Mouse (Mus musculus): Measurements from ENCODE around the gene Gm438. TPM values are rescaled to one million over a fixed set of nuclear protein-coding genes. Genes with fewer than 3 reads are reported as not detected.

Gm438 gene
- polyA plus RNA-seq (2012; rRNA removed) = not detected in 2 replicates

GRCm38 (mm10) chr4:144786483-144786882 is at the start of gene Gm438:
Gene Gm438 (minus strand): TSS chr4:144786583.

Other genes starting within 250 kb of the Gm438 start
- not detected in 2 replicates for gene Gm13124, start 221.4 kb downstream of the Gm438 start, polyA plus RNA-seq (2012; rRNA removed)
- gene Aadacl4, start 172.9 kb downstream of the Gm438 start, polyA plus RNA-seq (2012; rRNA removed) = not detected in 2 replicates
- gene Gm436, start 100.2 kb downstream of the Gm438 start, polyA plus RNA-seq (2012; rRNA removed) = not detected in 2 replicates
- not detected in 2 replicates for gene Gm13178, start 65.2 kb downstream of the Gm438 start, polyA plus RNA-seq (2012; rRNA removed)
- 59.8 and 79.8 TPM in 2 replicates for gene Dhrs3, start 106.2 kb upstream of the Gm438 start, polyA plus RNA-seq (2012; rRNA removed)